Mouse (Mus musculus): ENCODE results near the gene Nthl1. TPM values are rescaled to one million over a fixed set of nuclear protein-coding genes. Genes with fewer than 3 reads are reported as not detected.

Nthl1 gene
- 1 to 10 TPM; 5.7 to 7.0 (median 6.1) TPM for total RNA-seq (2022)

GRCm38 (mm10) chr17:24632167-24632812, at the start of gene Nthl1, which contains the start of gene Tsc2:
Gene Nthl1 (plus strand): TSS chr17:24632680.
Gene Tsc2 (minus strand): TSS chr17:24632630.
- DNase-seq (ENCODE audit: low spot score in 2 of 2) = peak; percentile 71 to 75

DNA sequence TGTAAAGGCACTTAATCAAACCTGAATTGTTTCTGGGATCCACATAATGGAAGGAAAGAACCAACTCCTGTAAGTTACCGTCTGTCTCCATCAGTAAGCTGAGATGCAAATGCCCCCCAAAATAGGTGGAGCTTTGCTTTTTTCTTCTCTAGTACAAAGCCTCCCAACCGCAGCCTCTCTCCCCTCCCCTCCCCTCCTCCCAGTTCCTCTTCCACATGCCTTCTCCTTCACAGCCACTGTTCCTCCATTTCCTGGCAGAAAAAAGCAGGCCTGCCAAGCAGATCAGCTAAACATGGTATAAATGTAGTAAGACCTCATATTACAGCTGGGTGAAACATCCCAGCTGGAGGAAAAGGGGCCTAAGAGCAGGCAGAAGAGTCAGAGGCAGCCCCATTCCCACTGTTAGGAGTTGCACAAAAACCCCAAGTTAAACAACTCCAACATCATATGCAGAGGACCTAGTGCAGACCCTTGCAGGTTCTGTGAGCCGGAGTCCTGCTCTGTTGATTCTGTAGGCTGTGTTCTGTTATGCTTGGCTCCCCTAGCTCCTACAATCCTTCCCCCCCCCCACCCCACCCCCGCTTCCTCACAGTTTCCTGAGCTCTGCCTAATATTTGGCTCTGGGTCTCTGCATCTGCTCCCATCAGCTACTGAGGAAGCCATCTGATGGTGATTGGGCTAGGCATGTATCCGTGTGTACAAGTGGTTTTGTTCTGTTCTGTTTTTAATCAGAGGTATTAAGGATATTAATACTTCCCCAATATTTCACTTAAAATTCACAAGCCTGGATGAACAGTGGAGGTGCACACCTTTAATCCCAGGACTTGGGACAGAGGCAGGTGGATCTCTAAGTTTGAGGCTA, 48.6 kb upstream of the Nthl1 start:
- no peak for DNase-seq (ENCODE audit: low spot score in 2 of 2)

GRCm38 (mm10) chr17:24584520-24584919, 48.0 kb upstream of the Nthl1 start:
- no peak for DNase-seq (ENCODE audit: low spot score in 2 of 2)

DNA sequence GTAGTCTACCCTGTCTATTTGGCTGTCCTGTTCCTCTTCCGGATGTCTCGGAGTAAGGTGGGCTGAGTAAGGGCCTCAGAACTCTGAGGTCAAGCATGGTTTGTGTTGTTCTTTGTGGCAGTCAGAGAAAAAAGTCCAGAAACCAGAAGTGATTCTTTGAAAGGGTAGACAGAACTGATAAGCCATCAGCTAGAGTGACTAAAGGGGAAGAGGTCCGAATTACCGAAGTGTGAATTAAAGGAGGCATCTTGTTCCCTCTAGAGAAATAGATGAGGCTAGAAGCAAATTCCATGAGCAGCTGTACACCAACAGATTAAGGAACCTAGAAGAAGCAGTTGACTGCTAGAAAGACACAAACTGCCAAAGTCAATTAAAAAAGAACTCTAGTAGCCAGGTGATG, 45.9 kb upstream of the Nthl1 start:
- DNase-seq (ENCODE audit: low spot score in 2 of 2) = no peak

DNA sequence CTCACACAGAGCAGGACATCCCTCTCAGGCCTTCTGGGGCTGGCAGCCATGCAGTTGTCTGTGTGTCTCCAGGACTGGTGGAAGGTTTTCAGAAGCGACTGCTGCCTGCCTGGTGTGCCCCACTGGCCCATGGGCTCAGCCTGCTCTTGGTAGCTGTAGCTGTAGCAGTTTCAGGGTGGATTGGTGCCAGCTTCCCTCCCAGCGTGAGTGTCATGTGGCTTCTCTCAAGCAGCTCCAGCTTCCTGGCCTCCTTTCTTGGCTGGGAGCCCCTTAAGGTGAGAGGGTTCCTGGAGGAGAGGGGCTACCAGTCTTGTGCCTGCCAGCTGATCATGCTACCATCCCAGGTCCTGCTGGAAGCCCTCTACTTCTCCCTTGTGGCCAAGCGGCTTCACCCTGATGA, 41.5 kb upstream of the Nthl1 start:
- no peak for DNase-seq (ENCODE audit: low spot score in 2 of 2)

- DNase-seq (ENCODE audit: low spot score in 2 of 2) = no peak
Observed at GRCm38 (mm10) chr17:24591695-24592094, 40.8 kb upstream of the Nthl1 start.

GRCm38 (mm10) chr17:24593248-24593647, 39.2 kb upstream of the Nthl1 start:
- no peak for DNase-seq (ENCODE audit: low spot score in 2 of 2)

DNA sequence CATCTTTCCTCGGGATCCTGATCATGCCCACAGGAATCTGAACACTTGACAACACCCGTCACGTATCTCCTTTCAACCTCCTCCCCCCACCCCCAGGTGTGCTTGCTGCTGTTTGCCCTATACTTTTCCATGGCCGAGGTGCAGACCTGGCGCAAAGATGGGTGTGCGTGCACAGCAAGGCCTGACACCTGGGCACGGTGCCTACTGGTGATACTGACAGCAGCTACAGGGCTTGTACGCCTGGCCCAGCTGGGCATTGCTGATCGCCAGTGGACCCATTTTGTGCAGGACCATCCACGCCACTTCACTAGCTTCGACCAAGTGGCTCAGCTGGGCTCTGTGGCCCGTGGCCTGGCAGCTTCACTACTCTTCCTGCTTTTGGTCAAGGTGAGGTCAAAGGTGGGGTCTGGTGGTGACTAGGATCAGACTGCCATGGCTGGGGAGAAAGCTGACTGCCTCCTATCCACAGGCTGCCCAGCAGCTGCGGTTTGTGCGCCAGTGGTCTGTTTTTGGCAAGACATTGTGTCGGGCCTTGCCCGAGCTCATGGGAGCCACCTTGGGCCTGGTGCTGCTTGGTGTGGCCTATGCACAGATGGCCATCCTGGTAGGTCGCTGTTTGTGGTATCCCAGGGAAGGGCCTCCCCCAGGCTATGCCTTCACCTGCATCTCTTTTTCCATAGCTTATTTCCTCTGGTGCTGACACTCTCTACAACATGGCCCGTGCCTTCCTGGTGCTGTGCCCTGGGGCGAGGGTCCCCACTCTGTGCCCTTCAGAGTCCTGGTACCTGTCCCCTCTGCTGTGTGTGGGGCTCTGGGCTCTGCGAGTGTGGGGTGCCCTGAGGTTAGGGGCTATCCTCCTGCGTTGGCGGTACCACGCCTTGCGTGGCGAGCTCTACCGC, 38.2 kb upstream of the Nthl1 start:
- no peak for DNase-seq (ENCODE audit: low spot score in 2 of 2)

- DNase-seq (ENCODE audit: low spot score in 2 of 2) = no peak
Observed at GRCm38 (mm10) chr17:24595126-24596072, 37.1 kb upstream of the Nthl1 start.

DNA sequence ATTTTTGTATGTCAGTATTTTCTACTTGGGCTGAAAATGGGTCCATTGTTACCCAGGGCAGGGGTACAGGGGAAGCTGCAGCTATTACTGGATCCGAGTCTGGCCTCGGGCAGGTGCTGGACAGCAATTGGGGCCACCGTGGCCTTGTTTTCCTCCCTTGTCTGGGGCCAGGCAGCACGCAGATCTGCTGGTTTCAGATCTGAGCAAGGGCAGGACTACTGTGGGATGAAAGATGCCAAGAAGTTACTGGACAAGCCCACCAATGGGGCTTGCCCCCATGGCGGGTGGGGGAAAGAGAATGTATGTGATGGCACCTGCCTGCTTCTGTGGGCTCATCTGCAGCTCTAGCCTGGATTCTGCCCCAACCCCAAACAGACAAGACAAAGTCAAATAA, 36.4 kb upstream of the Nthl1 start:
- DNase-seq (ENCODE audit: low spot score in 2 of 2) = no peak

DNA sequence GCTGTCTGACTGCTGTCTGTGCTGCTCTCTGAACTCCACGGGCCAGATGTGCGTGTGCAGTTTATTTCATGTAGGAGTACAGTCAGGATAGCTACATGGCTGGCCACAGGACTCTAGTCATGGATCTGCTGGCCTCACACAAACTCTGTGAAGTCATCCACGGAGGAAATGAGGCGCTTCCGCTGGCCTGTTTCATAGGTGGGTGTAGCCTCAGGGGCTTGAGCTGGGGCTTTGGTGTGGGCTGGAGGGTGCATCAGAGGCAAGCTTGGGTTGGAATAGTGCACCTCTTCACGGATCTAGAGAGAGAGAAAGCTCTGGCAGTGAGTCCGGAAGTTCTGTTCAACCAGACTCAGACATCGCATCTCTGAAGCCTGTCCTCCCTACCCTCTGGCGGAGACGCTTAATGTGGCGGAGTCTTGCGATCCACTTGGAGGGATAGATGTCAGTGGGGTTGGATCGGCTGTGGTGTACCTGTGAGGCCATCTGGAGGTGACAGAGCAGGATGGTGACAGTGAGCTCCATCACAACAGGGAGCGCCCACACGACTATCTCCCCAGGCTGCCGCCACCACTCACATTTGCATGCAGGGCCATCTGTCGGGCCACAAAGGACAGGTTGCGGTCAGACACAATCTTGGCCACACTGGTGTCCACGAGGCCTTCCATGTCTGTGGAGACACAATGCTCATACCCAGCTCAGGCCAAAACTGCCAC, 35.9 kb upstream of the Nthl1 start:
- DNase-seq (ENCODE audit: low spot score in 2 of 2) = no peak

- DNase-seq (ENCODE audit: low spot score in 2 of 2) = no peak
Observed at GRCm38 (mm10) chr17:24597989-24598388, 34.5 kb upstream of the Nthl1 start.

DNA sequence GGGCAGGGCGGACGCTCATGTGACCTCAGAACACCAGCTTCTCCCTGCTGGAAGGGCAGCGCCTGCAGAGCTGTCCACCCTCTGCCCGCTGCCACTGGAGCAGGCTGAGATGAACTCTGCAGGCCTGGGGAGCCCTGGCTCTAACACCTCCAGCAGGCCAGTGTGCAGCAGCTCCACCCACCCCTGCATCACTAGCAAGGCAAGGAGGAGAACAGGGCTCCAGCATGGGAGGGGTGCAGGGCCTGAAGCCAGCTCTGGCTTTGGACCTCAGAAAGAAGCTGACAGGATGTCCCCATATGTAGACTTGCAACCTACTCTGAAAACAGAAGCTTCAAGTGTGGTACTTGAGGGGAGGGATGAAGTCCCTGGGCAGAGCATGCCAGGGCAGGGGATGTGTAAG, 32.0 kb upstream of the Nthl1 start:
- no peak for DNase-seq (ENCODE audit: low spot score in 2 of 2)

GRCm38 (mm10) chr17:24603961-24604360, 28.5 kb upstream of the Nthl1 start:
- no peak for DNase-seq (ENCODE audit: low spot score in 2 of 2)

DNA sequence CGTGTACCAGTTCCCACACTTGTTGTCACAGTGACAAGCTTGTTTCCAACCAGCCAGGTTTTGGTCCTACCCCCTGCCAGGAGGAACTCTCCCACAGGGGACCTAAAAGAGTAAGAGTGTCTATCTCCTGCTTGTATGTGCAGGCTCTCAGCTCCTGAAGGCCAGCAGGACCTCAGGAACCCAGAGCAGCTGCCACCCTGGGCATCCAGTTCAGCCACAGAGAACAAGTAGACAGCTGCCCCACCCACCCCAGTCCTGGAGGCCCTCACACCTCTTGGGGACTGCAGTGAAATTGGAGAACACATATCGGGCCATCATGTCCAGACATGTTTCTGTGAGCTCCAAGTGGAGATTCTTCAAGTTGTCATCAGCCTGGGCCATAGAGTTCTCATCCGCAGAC, 27.9 kb upstream of the Nthl1 start:
- no peak for DNase-seq (ENCODE audit: low spot score in 2 of 2)

DNA sequence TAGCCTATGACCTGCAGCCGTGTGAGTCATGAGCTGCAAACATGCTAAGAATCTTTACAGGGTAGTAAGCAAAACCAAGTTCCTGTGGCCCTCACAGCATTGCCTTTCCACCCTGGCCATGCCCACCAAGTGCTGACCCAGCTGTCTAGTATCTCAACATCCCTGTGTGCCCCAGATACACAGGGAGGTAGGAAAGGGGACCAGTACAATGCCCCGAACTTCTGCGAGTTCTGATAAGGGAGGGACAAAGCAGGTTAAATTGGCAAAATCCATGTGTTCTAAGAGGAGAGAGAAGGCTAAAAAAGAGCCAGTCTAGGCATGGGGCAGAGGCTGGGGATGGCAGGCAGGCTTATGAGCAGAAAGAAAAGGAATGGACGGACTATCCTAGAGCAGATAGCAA, 24.1 kb upstream of the Nthl1 start:
- DNase-seq (ENCODE audit: low spot score in 2 of 2) = no peak

GRCm38 (mm10) chr17:24608874-24609273, 23.6 kb upstream of the Nthl1 start:
- DNase-seq (ENCODE audit: low spot score in 2 of 2) = no peak

GRCm38 (mm10) chr17:24610711-24611110, 21.8 kb upstream of the Nthl1 start:
- no peak for DNase-seq (ENCODE audit: low spot score in 2 of 2)

GRCm38 (mm10) chr17:24617561-24618194, 14.8 kb upstream of the Nthl1 start:
- no peak for DNase-seq (ENCODE audit: low spot score in 2 of 2)

DNA sequence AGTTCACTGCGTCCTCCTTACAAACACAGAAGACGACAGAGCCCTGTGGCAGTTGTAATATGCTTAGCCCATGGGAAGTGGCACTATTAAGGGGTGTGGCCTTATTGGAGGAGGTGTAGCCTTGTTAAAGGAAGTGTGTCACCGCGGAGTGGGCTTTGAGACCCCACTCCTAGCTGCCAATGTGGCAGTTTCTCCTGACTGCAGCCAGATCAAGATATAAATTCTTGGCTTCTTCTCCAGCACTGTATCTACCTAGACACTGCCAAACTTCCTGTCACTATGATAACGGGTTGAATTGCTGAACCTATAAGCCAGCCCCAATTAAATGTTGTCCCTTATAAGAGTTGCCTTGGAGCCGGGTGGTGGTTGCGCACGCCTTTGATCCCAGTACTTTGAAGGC, 7.0 kb upstream of the Nthl1 start:
- no peak for DNase-seq (ENCODE audit: low spot score in 2 of 2)

Data from left cerebral cortex, adult 8-10 months (tissue).